Mouse (Mus musculus) spleen, adult 2 months (tissue): ENCODE measurements around the gene Stx7.

Experiments used
- CTCF ChIP-seq: fragments of 200-500 bp; IDR thresholded peaks from 2 replicates; pipeline ENCODE4 v1.5.1; 2011; ENCODE audit warnings: mild to moderate bottlenecking, inconsistent platforms; ENCODE audit not compliant: insufficient read depth, insufficient read length, insufficient replicate concordance; ENCODE audit errors: extremely low read depth
- POLR2A ChIP-seq: fragments of 200-500 bp; IDR thresholded peaks from 2 replicates; pipeline ENCODE4 v1.6.1; 2011; ENCODE audit warnings: low read depth, low read length, inconsistent platforms

DNA sequence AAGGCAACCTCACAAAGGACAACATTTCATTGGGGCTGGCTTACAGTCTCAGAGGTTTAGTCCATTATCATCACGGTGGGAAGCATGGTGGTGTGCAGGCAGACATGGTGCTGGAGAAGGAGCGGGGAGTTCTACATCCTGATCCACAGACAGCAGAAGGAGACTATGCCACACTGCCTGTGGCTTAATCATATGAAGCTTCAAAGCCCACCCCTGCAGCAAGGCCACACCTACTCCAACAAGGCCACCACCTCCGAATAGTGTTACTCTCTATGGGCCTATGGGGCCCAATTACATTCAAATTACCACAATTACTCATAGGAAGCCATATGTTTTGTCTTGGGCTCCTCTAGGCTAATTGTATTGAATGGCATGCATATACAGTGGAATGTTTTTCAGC, 51.0 kb downstream of the Stx7 start:
- no peak for TF ChIP-seq POLR2A
- TF ChIP-seq CTCF = no peak
